Mouse (Mus musculus): ENCODE results near the gene AW011738. TPM values are rescaled to one million over a fixed set of nuclear protein-coding genes. Genes with fewer than 3 reads are reported as not detected.
A peak's percentile ranks its signal among the peaks of the same experiment; 100 is the strongest.

The AW011738 gene
- 0.72 and 0.81 TPM in 2 replicates for polyA plus RNA-seq (2014; fragmentation: Nextera tagmentation; extraction: Ambion mirVana)

- Histone ChIP-seq H3K9me3 (ENCODE audit: low read depth, low read length) (no peaks in the 10 kb centered on the region), H3K4me1 (ENCODE audit: insufficient read depth) (no peaks in the 10 kb centered on the region; the same call in 1 of the 2 replicates), H3K9ac (peak within 1 kb of the TSS; percentile 62), H3K4me2 (peak within 1 kb of the TSS; percentile 96), H3K36me3 (ENCODE audit: insufficient read depth) (no peaks in the 10 kb centered on the region), H3K27ac (ENCODE audit: low read depth) (peak within 1 kb of the TSS; percentile 69), H3K4me3 (ENCODE audit: low read depth, low read length) (peak within 1 kb of the TSS; percentile 56), H3K27me3 (ENCODE audit: insufficient read depth, low read length) (peaks cover 23% of the 10 kb centered on the region)
- WGBS: under 1% methylated on average over 33 of the region's 39 CpGs
- DNase-seq: peak; percentile 80
- ATAC-seq (ENCODE audit: insufficient read depth): peak; percentile 79
- no peak for TF ChIP-seq CTCF (IDR thresholded peaks at IDR 0.05; ENCODE audit: low read depth)
Measured at GRCm38 (mm10) chr4:156203001-156203412, at the start of gene AW011738. Gene AW011738, plus strand, starts transcription at chr4:156203304.

- no peaks in the 10 kb centered on the region for H3K27me3 ChIP-seq (ENCODE audit: insufficient read depth, low read length)
- H3K9ac ChIP-seq: no peak overlapping the region
- H3K27ac ChIP-seq (ENCODE audit: low read depth): no peak overlapping the region
- no peak for TF ChIP-seq CTCF (IDR thresholded peaks at IDR 0.05; ENCODE audit: low read depth)
- no peak for ATAC-seq (ENCODE audit: insufficient read depth)
- H3K4me1 ChIP-seq (ENCODE audit: insufficient read depth): no peaks in the 10 kb centered on the region
- no peaks in the 10 kb centered on the region for H3K36me3 ChIP-seq (ENCODE audit: insufficient read depth)
- no peak overlapping the region for H3K4me2 ChIP-seq
- 88% methylated on average over 3 of the region's 3 CpGs for WGBS
- H3K4me3 ChIP-seq (ENCODE audit: low read depth, low read length): no peak overlapping the region
- no peak for DNase-seq
- no peaks in the 10 kb centered on the region; the same call in 1 of the 2 replicates for H3K9me3 ChIP-seq (ENCODE audit: low read depth, low read length)
Measured at GRCm38 (mm10) chr4:156154771-156155170, 48.3 kb upstream of the AW011738 start.

- DNase-seq: no peak
- Histone ChIP-seq H3K4me2 (no peak overlapping the region), H3K36me3 (ENCODE audit: insufficient read depth) (peaks cover 88% of the 10 kb centered on the region), H3K27me3 (ENCODE audit: insufficient read depth, low read length) (no peaks in the 10 kb centered on the region), H3K4me3 (ENCODE audit: low read depth, low read length) (no peak overlapping the region), H3K9ac (no peak overlapping the region), H3K4me1 (ENCODE audit: insufficient read depth) (no peaks in the 10 kb centered on the region), H3K27ac (ENCODE audit: low read depth) (no peak overlapping the region), H3K9me3 (ENCODE audit: low read depth, low read length) (peaks cover 3% of the 10 kb centered on the region; the same call in 1 of the 2 replicates)
- 94% methylated on average over 9 of the region's 9 CpGs for WGBS
- ATAC-seq (ENCODE audit: insufficient read depth): no peak
- TF ChIP-seq CTCF (IDR thresholded peaks at IDR 0.05; ENCODE audit: low read depth): peak; percentile 31
Measured at GRCm38 (mm10) chr4:156166477-156166876, 36.6 kb upstream of the AW011738 start.

GRCm38 (mm10) chr4:156168611-156169010 is 34.5 kb upstream of the AW011738 start:
- 95% methylated on average over 8 of the region's 8 CpGs for WGBS
- H3K4me2 ChIP-seq: no peak overlapping the region
- DNase-seq: no peak
- no peak overlapping the region for H3K9ac ChIP-seq
- peaks cover 99% of the 10 kb centered on the region for H3K36me3 ChIP-seq (ENCODE audit: insufficient read depth)
- H3K27ac ChIP-seq (ENCODE audit: low read depth): no peak overlapping the region
- ATAC-seq (ENCODE audit: insufficient read depth): no peak
- no peak for TF ChIP-seq CTCF (IDR thresholded peaks at IDR 0.05; ENCODE audit: low read depth)
- no peak overlapping the region for H3K4me3 ChIP-seq (ENCODE audit: low read depth, low read length)
- no peaks in the 10 kb centered on the region for H3K27me3 ChIP-seq (ENCODE audit: insufficient read depth, low read length)
- no peaks in the 10 kb centered on the region for H3K9me3 ChIP-seq (ENCODE audit: low read depth, low read length)
- no peaks in the 10 kb centered on the region for H3K4me1 ChIP-seq (ENCODE audit: insufficient read depth)

- 89% methylated on average over 10 of the region's 10 CpGs for WGBS
- H3K27me3 ChIP-seq (ENCODE audit: insufficient read depth, low read length): no peaks in the 10 kb centered on the region
- DNase-seq: no peak
- H3K9me3 ChIP-seq (ENCODE audit: low read depth, low read length): no peaks in the 10 kb centered on the region
- no peak overlapping the region for H3K4me3 ChIP-seq (ENCODE audit: low read depth, low read length)
- H3K4me2 ChIP-seq: no peak overlapping the region
- ATAC-seq (ENCODE audit: insufficient read depth): no peak
- H3K36me3 ChIP-seq (ENCODE audit: insufficient read depth): peaks cover 99% of the 10 kb centered on the region
- no peaks in the 10 kb centered on the region for H3K4me1 ChIP-seq (ENCODE audit: insufficient read depth)
- H3K9ac ChIP-seq: no peak overlapping the region
- no peak for TF ChIP-seq CTCF (IDR thresholded peaks at IDR 0.05; ENCODE audit: low read depth)
- no peak overlapping the region for H3K27ac ChIP-seq (ENCODE audit: low read depth)
Measured at GRCm38 (mm10) chr4:156169129-156169528, 34.0 kb upstream of the AW011738 start.

GRCm38 (mm10) chr4:156171828-156172227 is 31.3 kb upstream of the AW011738 start:
- Histone ChIP-seq H3K36me3 (ENCODE audit: insufficient read depth) (peaks cover 100% of the 10 kb centered on the region), H3K27ac (ENCODE audit: low read depth) (no peak overlapping the region), H3K9me3 (ENCODE audit: low read depth, low read length) (no peaks in the 10 kb centered on the region), H3K4me1 (ENCODE audit: insufficient read depth) (no peaks in the 10 kb centered on the region), H3K27me3 (ENCODE audit: insufficient read depth, low read length) (no peaks in the 10 kb centered on the region), H3K4me3 (ENCODE audit: low read depth, low read length) (no peak overlapping the region), H3K4me2 (no peak overlapping the region), H3K9ac (no peak overlapping the region)
- DNase-seq (no peak), ATAC-seq (ENCODE audit: insufficient read depth) (no peak)
- 90% methylated on average over 11 of the region's 11 CpGs for WGBS
- TF ChIP-seq CTCF (IDR thresholded peaks at IDR 0.05; ENCODE audit: low read depth): no peak

GRCm38 (mm10) chr4:156177630-156178029 is 25.5 kb upstream of the AW011738 start:
- no peak overlapping the region for H3K4me2 ChIP-seq

More at GRCm38 (mm10) chr4:156177630-156178029, 25.5 kb upstream of the AW011738 start:
- TF ChIP-seq CTCF (IDR thresholded peaks at IDR 0.05; ENCODE audit: low read depth): no peak
- Histone ChIP-seq H3K27ac (ENCODE audit: low read depth) (no peak overlapping the region), H3K4me1 (ENCODE audit: insufficient read depth) (no peaks in the 10 kb centered on the region), H3K36me3 (ENCODE audit: insufficient read depth) (peaks cover 73% of the 10 kb centered on the region), H3K9me3 (ENCODE audit: low read depth, low read length) (no peaks in the 10 kb centered on the region), H3K4me3 (ENCODE audit: low read depth, low read length) (no peak overlapping the region), H3K27me3 (ENCODE audit: insufficient read depth, low read length) (no peaks in the 10 kb centered on the region), H3K9ac (no peak overlapping the region)
- WGBS: 90% methylated on average over 9 of the region's 9 CpGs
- DNase-seq: no peak
- ATAC-seq (ENCODE audit: insufficient read depth): no peak

Data from lung, embryonic 14.5 days (tissue).